Mouse (Mus musculus): ENCODE measurements at regions not wholly inside any gene's neighbourhood (a gene's known extent, or its start where the extent isn't known, plus 50 kb on each side); places are given as distances from the start of the nearest gene placed in this dataset.

DNA sequence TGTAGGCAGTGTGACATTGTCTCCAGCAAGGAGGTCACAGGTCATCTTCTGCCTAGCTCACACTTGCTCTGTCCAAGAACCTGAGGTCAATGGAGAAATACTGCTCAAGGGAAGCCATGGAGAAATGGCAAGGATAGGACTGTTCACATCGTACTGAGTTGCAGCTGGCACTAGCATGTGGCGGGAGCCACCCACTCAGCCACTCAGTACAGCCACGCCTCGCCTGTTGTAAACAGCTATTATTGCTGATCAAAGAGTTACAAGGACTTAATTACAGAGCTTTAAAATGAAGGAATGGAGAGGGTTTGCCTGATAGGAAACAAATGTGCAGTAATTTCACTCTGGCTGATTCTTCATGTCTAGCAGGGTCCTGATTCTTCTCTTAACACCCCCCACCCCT lies 64.8 kb downstream of the Dll1 start:
- no peak for DNase-seq

DNA sequence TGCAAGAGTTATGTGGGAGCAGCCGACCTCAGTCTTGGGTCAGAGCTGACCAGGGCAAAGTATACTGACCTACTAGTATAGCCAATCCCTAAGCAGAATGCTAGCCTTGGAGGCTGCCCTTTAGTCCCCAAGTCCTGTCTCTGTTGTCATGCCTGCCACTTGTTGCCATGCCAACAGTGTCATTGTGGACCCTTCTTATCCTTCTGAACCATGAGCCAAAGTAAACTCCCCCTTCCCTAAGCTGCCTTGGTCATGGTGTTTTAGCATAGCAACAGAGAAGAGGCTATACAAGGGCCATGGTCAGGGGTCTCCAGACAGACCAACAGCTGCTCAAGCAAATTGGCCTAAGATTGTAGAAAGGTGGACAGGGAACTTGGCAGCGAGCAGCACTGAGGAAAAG lies 66.2 kb downstream of the Dll1 start:
- DNase-seq: no peak

DNA sequence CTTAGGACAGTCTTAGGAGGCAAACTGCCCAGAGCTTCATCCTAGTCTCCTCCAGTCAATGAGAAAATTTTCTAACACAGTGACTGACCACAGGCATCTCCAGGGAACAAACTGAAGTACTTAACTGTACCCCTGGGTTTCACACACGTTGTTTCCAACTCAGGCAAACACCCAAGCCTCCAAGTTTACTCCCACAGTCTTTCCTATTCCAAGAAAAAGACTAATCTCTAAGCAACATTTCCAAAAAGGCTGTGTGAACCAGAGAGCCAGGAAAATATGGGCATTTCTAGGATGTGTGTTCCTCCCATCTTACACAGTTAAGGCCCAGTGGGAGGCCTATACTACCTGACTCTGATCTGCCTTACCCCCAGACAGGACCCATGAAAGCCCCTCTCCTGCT lies 74.6 kb downstream of the Dll1 start:
- DNase-seq: no peak

DNA sequence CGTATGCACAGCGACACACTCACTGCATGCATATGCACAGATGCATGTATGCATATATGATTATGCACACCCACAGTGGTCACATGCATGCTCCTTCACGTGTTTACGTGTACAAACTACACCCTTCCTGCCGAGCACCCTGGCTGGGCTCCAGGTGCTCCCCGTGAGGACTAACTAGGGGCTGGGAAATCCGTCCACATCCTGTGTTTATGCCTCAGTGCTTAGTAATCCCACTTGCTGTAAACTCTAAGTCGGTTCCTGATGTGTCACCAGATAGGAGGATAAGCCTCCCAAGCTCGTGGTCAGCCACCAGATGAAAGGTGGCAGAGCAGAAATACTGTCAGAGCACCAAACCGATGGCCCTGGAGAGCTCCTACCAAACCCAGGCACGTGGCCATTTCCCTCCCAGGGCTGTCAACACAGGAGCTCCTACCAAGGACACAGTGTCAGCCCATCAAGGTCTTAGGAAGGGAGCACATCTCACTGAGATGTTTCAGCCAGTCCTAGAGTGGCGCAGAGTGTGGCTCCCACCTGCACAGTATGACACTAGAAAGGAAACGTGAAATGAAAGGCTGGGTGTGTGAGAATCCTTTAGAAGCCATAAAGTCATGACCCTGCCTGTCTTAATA lies 76.8 kb downstream of the Dll1 start:
- no peak for DNase-seq

DNA sequence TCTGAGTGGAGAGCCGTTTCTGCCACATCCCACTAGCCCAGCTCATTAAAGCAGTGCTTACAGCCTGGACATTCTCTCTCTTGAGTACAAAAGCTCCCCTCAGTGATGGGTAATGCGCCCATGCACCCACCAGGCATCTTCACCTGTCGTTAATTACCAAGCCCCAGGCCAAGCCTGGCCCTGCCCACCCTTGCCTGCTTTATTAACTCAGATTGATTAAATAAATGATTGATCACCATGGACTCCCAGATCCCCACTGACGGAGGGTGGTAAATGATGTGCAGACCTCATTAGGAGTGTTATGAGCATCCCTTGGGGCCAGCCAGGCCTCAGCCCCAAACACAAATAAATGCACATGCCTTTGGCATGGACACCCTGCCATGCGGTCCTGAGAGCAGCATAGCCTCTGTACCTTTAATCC lies 82.5 kb downstream of the Dll1 start:
- no peak for DNase-seq

DNA sequence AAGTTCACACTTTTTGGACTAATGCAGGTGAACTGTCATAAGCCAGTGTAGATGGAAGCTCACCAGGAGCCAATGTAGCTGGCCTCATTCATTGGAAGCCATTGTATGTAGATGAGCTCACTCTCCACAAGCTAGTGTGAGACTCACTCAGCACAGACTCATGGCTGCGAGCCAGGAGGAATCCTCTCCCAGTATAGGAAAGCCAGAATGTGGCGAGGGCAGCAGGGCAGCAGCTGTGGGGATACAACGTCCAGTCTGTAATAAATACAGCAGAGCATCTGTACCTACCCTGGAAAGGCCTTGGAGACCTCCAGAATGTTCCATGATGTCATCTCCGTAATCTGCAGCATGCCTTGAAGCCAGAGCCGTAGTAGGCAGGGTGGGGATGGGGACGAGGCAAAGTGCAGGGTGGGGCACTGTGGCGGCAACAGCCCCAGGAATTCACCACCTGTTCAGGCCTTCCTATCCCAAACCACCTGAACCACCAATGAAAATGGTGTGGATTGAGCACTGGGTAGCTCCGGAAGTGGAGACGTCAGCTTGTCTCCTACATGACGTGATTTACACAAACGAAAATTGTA lies 84.1 kb downstream of the Dll1 start:
- DNase-seq: peak in 1 of 2 experiments; percentile 18

DNA sequence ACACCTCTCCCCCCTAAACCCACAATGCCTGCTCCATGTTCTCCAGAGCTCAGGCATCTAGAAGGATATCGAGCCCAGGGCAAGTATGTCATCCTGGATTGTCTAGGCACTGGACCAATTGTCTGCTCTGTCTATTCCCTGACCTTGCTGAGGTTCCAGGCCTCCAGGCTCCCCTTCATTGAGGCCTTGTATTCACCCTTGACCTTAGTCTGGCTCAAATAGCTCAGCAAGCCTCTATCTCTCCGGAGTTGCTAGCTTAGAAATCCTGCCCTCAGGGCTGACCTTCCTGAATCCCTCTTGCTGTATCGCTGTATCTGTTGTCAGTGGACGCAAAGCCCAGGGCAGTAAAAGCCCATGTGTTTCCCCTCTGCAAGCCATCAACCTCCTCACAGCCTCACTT lies 85.0 kb downstream of the Dll1 start:
- no peak for DNase-seq

DNA sequence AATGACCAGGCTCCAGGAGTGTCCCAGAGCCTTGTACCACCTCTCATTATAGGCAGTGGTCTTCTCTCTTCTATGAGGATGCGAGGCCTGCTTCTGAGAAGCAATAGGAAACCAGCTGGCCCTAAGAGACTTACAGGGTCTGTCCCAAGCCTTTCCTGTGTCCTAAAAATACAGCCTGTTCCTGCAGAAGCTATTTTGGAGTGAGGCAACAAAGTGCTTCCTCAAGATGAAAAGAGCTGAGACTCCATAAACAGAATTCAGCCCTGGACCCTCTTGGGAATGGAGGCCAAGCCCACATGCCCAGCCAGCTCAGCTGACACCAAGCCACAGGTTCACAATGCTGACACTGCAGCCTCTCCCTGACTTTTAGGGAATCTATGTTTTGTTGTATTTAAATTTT lies 86.3 kb downstream of the Dll1 start:
- no peak for DNase-seq

DNA sequence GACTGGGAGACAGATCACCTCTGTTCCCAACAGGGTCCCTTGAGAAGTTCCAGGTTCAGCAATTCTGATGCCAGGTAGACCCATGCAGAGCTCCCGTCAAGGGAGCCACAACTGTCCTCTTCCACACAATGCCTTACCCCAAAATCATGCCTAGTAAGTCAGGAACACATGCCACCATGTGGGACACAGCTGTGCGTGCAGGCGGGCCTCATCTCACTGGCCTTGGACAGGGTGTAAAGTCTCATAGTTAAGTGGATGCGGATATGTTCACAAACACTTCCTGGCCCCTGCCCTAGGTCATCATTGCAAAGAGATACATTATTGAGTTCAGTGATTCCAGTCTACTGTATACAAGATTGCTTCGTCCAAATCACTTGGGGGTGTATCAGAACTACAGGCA lies 87.6 kb downstream of the Dll1 start:
- DNase-seq: no peak

DNA sequence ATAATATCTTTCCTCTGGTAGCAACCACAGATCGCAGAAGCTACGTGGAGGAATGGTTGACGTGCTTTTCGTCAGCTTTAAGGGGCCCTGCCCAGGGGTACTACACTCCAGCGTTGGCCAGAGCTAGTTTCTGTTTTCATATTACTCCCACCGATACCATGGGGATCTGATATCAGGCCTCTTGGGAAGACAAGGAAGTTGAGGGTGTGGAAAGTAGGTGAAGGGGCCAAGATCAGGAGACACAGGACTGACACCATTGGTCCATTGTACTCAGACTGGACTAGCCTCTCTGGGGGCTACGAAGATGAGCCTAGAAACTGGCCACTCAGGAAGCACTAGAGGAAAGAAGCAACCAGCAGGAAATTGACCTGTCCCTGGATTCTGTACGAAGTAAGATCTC lies 88.0 kb downstream of the Dll1 start:
- no peak for DNase-seq

DNA sequence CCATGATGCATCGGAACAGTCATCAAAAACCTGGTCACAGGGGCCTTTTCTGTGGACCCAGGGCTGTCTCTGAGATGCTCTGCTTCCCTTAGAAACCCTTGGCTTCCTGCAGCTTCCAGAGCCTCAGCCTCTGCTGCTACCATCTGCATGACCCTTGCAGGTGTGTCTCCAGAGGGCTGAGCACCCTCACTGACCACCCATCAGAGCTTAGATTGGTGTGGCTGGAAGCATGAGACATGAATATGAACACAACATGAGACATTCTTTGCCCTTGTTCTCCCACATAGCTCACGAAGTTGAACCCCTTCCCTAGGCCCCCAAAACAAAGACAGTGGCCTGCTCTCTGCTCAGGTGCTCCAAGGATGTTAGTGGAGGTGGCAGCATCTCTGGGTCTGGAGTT lies 90.1 kb downstream of the Dll1 start:
- no peak for DNase-seq

DNA sequence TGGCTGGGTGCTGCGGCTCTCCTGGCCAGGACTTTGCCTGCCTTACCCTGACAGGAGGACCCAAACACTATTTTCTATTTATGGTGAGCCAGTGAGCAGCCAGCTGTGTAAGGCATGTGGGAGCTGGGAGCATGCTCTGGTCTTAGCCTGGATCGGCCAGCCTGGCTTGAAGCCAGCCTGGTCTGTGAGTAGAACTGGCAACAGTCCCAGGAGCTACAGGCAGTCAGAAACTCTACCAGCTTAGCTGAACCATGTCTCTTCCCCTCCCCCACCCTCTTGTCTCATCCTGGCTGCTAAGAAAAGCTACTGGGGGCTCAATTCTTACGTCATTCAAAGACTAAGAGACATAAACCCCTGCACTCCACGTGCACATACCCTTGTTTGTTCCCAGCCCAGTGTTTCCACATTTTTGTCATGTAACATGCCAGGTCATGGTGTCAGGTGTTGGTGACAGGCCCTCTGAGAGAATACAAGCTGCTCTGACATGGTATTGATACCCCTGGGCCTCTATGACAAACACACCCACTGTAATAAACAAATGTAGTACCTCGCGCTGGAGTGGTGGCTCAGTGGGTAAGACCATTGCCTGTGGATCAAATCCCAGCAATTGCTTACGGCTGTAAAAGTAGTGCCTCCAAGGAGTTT lies 91.2 kb downstream of the Dll1 start:
- peak; percentile 65 to 77 for DNase-seq

DNA sequence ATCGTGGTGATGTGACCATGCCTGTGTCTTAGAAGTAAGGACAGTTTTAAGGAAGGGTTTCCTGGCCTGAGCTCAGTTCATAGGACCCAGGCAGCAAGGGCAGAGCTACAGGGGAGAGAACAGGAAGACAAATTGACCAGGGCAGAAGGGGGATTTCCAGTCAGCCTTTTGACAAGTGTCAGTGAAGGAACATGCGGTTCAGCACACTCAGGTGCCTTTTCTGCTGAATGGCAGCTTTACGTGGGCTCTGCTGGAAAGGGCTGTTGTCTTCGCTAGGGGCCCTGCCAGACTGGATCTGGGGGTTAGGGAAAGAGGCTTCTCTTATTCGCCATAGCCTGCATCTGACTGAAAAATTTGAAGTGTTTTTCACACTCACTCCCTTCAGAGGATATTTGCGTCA lies 106.8 kb downstream of the Dll1 start:
- DNase-seq: no peak

DNA sequence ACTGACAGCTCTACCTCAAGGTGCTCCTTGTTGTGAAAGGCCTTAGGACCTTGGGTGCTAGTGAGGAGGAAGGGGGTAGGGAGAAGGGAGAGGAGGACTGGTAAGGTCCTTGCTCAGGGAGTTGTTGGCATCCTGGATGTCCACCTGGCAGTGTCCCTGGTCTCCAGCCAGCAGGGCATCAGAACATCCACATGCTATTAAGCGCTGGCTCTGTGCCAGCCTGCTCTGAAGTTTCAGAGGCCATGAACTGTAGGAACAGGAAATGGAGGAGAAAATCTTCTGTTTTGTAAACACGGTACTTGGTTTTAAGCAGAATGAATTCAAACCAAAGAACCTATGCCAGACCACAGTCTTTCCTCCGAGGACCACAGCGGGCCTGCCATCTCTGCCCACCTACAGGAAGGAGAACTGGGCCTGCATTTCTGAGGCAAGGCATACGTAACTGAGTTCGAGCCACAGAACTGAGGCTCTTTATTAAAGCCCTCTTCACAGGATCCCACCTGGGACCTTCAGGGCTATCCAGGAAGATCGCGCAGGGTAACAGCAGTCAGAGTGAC lies 107.5 kb downstream of the Dll1 start:
- DNase-seq: peak in 1 of 2 experiments; percentile 15

DNA sequence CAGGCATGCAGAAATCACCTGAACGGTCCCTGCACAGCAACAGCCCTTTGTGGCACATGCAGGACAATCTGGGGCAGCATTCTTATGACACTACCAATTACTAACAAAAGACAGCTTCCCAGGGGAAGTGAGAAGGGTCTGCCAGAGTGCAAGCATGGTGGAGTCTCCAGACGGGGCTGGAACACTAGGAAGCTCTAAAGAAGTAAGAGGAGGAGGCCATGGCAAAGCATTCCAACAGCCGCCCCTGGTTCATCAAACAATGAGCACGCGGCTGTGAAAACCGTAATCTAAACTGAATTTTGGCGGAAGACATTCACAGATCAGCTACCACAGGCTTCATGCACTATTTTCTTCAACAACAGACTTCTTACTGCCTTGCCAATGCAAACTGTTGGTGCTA lies 109.0 kb downstream of the Dll1 start:
- DNase-seq: no peak

DNA sequence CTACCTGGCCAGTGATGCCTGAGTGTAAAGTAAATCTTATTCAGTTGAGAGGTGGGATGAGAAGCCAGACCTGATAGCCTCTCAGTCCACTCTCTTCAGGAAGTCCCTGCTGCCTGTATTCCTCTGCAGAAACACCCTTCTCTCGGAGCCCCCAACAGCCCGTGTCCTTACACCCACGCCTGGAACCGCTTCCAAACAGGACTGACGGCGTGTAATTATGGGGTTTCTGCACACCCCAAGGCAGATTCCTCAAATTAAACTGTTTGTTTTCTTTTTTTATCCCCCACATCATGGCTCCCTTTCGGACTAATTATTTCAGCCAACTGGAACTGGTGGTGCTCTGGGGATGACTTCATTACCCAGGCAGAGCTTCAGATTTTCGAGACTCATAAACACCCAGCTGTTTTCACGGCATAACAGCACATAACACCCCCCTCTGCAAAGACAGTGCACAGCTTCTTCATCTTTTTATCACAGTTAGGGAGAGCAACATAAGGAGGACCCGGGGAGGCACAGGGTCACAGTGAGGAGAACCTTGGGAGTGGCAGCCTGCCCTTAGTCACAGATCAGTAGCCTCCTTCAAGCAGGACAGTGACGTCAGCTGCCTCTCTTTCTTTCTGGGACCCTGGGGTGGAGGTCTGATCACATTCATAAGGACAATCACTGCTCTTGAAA lies 117.1 kb downstream of the Dll1 start:
- no peak for DNase-seq

DNA sequence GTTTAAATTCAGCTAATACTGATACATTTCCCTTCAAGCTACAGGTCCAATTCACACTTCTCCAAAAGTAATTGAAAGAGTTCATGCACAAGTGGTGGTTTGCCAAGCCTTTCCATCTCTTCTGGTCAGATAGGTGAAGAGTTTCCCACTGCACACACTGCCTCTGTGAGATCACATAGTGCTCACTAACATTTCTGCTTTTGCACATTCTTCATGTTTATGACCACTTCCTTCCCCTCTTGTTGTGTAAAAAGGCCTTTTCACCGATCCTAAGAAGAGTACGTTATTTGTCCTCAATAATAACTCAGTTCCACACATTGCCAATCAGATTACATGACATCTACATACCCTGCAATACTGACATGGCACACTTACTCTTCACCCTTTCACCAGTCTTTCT lies 120.8 kb downstream of the Dll1 start:
- no peak for DNase-seq

DNA sequence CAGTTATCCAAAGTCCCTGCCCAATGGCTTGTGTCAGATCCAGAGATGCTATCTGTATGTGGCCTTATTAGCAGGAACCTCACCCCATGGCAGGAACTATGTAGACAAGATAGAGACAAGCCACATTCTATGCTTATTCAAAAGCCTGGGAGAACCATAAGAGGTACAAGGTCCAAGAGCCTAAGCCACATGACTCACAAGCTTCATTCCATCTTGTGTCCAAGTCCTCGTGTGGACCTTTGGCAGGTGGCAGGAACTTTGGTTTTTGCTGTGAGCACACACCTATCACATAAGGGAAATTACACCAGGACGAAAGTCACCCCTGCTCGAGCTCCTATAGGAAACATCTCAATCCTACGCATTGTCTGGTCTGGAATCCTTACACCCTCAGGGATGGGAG lies 122.9 kb downstream of the Dll1 start:
- no peak for DNase-seq

DNA sequence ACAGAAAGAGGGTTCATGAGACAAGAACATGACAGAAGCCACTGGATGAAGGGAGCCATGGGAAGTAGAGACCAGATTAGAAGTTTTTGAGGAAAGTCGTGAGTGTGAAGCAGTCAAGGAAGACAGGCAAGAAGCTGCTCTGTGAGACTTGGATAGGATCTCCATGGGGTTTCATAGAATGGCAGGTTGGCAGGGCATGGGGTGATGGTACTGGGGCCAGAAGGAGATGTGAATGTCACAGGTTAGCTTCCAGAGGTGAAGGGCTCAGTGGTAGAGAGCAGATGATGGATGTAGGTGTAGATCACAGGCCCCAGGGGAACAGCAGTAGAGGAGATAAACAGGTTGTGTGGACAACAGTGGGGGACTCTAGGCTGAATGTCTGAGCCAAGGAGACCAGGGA lies 123.4 kb downstream of the Dll1 start:
- DNase-seq: no peak

DNA sequence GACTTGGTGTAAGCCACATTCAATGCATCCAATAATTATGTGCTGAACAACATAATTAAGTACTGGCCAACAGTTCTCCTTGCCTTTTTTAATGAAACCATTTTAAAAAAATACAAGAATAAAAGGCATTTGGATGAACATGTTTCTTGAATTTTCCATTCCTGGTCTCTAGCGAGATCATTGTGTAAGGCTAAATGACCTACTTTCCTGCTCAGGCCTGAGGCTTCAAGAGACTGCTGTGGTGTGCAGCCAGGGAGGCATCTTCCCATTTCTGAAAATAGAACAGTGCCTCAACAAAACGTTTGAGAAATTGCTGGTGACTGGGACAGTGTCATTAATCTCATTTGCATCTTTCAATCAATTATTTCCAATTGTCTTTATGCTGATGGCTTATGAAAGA lies 124.5 kb downstream of the Dll1 start:
- DNase-seq: no peak

DNA sequence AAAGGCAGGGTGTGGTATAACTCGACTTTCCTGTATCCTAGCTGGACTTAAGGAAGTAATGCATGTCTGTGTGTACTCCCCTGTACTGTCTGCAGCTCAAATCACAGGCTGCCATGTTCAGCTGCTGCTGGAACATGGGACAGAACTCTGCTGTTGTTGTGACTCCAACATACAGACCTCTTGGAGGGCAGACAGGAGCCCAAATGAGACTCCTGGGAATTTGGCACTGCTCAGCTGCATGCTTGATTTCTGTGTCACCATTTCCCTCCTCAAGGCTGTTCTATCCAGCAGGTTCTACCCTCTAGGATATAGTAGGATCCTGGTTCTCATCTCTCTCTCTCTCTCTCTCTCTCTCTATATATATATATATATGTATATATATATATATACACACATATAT lies 125.0 kb downstream of the Dll1 start:
- DNase-seq: no peak

DNA sequence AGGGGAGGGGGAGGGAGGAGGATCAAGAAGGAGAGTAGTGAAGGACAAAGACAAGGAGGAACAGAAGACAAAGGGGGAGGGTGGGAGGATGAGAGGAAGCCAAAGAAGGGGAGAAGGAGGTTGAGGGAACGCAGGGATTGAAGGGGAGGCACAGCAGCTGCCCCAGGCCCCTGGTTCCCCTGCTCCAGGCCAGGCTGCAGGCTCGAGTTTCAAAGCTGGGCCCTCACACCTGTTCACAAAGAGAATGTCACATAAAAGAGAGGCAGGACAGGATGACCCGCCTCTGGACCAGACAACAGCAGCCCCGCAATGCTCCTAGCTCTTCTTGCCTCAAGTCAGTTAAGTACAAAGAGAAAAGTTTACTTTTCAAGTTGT lies 128.3 kb downstream of the Dll1 start:
- DNase-seq: no peak

DNA sequence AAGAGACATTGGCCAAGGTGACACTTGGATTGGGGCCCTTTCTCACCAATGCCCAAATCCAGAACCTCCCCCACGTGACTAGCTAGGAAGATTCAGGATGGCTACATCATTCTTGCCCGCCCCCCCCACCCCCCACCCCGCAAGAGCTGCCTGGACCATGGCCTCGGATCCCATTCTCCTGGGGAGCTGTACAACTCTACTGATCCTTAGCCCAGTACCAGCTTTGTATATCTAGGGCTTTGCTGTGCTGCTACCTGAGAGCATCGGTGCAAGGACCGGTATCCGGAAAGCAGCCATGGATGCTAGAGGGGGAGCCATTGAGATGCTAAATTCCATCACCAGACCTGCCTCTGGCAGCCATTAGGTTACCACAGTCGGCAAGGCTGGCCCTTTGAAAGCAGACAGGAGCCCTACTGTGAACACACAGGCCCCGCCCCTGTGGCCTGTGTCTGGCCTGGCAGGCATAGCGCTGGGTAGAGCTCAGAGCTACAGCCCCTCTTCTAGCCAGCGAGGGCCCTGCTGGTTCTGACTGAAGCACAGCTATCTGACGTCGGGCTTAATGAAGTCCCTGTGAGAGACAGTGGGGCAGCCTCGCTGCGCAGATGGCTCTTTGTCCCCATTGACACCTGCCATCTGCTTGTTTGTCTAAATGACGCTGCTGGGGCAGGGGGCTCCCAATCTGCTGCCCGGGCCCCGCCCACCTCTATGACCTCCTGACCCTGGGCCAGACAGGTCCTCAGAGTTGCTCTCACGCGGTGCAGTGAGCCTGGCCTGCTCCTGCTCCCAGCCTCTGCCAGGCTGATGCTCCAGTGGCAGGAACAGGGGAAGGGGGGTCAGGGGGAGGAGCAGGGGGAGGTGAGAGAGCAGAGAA lies 128.9 kb downstream of the Dll1 start:
- DNase-seq: peak; percentile 51 to 61

Measured in cerebellum, postnatal 14 days (tissue).